Mouse (Mus musculus) gastrocnemius, postnatal 4 days (tissue): ENCODE results near the gene Neto2. TPM values are rescaled to one million over a fixed set of nuclear protein-coding genes. Genes with fewer than 3 reads are reported as not detected.
"Not testable (repeated sequence)": the region's sequence is repeated elsewhere in the genome, so short reads cannot be mapped to it uniquely, and the experiment has no call there.

Source experiments
- DNase-seq, 2 experiments: peaks; one replicate each; pipeline ENCODE4 v3.0.0; 2021 to 2022; ENCODE audit warnings: low spot score in 2 of 2, mixed read lengths in 2 of 2
- long read RNA-seq, 2 experiments: library from polyadenylated mRNA; stranded (forward); transcript quantifications; one replicate each; pipeline ENCODE4 v2.0.0; 2021
- total RNA-seq, 2 experiments: library from RNA; stranded (reverse); gene quantifications; 2 replicates each; pipeline ENCODE4 v1.2.3; 2021

Gene Neto2
- 1 to 10 TPM; 4.7 to 5.3 TPM for total RNA-seq
- long read RNA-seq, experiment 1, partial matches to known transcripts, result 0 of 5 reads
- long read RNA-seq, experiment 1, other reads (novel, unspliced or antisense), result 2 of 5 reads
- long read RNA-seq, experiment 2, full-length matches to known transcripts, result 4 of 5 reads
- long read RNA-seq, experiment 2, partial matches to known transcripts, result 0 of 5 reads
- long read RNA-seq, experiment 2, other reads (novel, unspliced or antisense), result 1 of 5 reads

DNA sequence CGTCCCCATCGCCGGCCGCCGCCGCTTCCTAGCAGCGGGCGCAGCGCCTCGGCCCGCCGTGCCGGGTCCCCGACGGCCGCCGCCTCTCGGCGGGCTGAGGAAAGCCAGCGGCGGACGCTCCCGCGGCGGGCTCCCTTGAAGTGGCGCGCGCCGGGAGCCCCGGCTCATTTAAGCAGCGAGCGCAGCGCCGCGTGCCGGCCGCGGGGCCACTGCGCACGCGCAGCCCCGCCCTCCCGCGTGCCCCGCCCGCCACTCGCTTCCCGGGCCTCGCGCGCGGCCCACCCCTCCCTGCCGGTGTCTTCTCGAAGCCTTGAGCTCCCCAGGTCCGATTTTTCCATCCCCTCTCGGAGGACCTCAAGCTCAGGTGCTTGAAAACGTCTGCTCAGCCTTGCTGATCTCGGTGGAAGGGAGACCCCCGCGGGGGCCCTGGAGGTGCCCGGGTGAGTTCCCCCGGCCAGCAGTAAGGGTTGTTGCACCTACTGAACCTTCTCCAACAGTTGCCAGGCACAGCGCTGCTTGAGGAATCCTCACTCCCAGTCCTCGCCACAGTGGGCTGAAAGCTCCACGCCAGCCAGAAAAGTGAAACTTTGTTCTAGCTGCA is at the start of gene Neto2:
Neto2 (minus strand) TSS at position 174 of the 601 bp plus-strand sequence.
- peak; percentile 63 to 70 for DNase-seq

DNA sequence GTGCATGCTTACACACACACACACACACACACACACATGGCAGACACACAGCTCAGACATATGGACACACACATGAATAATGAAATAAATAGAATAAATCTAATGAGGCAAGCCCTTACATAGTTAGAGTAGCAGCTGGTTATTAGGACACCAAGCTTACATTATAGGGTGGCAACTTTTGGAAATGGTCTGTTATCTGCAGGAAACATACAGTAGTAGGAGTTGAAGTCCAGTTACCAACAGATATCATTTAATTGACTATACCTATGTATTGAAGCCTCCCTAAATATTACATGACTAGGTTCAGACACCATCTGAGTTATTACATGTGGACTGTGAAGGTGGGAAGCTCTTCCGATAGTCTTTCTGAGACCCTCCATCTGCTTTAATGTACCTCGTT is 44.3 kb upstream of the Neto2 start:
- DNase-seq, result no peak

- DNase-seq, result no peak
These were observed 29.8 kb upstream of the Neto2 start for GRCm38 (mm10) chr8:85730545-85730944.

- no peak for DNase-seq
These were observed 16.5 kb upstream of the Neto2 start for GRCm38 (mm10) chr8:85717271-85717670.

DNA sequence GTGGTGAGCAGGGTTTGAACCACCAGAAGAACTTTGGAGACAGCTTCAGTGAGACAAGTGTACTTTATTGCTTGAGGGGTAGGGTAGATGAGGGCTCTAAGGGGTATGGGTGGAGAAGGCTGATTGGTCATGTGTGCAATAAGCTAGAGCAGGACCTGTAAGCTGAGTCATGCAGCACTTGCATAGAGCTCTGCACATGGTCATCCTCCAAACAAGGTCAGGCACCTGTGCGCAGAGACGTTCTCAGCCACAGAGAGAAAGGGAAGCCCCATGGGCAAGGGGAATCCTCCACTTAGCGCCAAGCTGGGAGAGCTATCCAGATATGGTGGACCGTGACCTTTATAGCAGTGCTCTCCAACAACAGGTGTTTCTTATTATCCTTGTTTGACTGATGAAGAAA is 16.0 kb upstream of the Neto2 start:
- DNase-seq, result no peak

GRCm38 (mm10) chr8:85706988-85707387 is 6.3 kb upstream of the Neto2 start:
- DNase-seq, result no peak

- peak; percentile 36 to 68 for DNase-seq
These were observed 498 bp downstream of the Neto2 start for GRCm38 (mm10) chr8:85700101-85700750.

DNA sequence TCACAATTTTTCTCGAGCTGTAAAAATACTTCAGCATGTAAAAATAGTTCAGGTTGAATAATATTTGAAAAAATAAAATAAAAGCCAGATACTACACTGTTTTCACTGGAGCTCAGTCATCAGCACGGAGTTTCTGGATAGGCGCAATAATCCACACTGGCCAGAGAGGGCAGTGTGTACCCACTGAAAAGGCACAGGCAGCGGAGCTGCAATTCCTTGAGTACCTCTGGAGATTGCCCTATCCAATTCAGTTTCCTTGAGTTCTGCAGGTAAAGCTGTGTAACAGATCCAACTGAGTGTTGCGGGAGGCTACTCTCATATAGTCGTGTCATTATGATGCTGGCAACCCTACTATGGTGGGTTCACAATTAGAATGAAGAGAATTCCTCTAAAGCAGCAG is 1.7 kb downstream of the Neto2 start:
- DNase-seq, result peak; percentile 23 to 48

DNA sequence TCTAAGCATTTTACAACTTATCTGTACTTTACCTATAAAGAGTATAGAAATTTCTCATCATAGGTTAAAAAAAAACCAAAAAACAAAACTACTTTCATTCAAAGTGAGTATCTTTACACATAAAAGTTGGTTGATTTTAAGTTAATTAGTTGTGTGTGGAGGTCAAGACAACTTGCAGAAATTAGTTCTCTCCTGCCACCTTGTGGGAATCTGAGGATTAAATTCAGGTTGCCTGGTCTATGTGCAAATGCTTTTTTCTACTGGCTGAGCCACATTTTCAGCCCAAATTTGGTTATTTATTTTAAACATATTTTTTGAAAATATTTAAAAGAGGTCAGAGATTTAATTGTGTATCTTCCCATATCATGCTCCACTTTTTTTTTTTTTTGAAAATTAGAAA is 35.6 kb downstream of the Neto2 start:
- DNase-seq, result no peak

GRCm38 (mm10) chr8:85661995-85662394 is 38.7 kb downstream of the Neto2 start:
- peak; percentile 31 to 63 for DNase-seq

- DNase-seq, result no peak
These were observed 49.5 kb downstream of the Neto2 start for GRCm38 (mm10) chr8:85651201-85651600.

DNA sequence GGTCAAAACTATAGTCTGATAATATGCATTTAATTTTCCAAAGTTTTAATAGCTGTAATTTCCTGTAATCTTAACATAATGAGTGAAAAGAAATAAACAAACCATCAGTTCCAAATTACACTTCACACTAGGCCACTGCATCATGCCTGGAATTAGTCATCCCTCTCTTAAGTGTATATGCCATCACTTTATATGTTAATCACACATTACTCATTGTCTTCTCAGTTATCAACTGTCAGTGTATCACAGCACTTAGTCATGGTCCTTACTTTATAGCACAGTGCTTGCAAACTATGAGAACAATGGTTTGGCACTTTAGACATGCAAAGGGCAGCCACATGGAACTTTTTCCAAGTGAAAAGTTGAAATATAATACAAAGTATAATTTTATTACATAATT is 52.2 kb downstream of the Neto2 start:
- DNase-seq, result no peak

- DNase-seq, result no peak
These were observed 55.6 kb downstream of the Neto2 start for GRCm38 (mm10) chr8:85644921-85645665.

DNA sequence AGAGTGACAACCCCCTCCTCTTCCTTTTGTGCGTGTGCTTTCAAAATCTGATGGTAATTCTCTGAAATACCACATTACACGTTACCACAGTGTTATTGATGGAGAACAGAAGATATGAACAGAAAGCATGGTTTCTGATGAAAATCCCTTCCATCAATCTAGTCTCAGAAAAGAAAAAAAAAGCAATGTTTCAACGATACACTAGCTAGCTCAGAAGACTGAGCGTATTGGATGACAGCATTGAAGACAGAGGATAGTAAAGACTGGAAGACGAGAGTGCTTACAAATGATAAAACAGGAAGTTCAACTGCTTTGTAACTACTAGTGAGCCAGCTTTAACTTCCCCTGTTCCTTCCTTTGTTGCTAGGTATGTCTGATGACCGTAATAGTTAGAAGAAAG is 76.3 kb downstream of the Neto2 start:
- no peak for DNase-seq

- no peak for DNase-seq
These were observed 77.5 kb downstream of the Neto2 start for GRCm38 (mm10) chr8:85623246-85623645.

GRCm38 (mm10) chr8:85618789-85619188 is 81.9 kb downstream of the Neto2 start:
- no peak for DNase-seq

- DNase-seq, result not testable (repeated sequence)
These were observed 83.6 kb downstream of the Neto2 start for GRCm38 (mm10) chr8:85617125-85617524.

DNA sequence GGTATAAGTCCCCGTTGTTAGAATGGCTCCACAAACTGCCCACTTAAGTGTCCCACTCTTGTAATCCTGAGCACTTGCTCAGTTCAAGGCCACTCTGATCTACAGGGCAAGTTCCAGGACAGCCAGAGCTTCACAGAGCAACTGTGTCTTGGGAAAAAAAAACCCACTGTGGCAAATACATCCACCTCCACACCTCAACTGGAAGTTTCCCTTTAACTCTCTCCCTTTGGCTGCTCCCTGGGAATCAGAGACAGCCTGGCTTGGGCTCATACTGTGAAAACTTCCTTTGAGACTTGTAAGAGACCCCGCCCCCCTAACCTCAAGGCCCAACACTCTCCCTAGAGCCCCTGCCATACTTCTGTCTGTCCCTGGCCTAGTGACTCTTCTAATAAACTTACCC is 91.9 kb downstream of the Neto2 start:
- DNase-seq, result no peak

DNA sequence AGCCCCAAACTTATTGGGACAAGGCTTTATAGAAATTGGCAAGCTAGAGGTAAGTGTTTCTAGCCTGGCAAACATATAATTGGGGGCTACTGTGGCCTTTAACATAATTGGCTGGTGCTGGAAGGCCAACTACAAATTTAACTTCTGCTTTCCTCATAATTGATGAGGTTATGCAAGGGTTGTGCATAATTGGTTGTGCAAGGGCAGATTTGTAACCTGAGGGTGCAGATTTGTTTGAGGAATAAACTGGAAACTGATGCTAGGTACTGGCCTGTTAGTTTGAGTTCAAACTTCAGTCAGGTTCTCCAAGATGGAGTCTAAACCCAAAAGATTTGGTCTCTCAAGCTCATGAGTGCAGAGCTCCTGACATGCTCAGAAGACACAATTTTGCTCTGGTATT is 92.9 kb downstream of the Neto2 start:
- no peak for DNase-seq

DNA sequence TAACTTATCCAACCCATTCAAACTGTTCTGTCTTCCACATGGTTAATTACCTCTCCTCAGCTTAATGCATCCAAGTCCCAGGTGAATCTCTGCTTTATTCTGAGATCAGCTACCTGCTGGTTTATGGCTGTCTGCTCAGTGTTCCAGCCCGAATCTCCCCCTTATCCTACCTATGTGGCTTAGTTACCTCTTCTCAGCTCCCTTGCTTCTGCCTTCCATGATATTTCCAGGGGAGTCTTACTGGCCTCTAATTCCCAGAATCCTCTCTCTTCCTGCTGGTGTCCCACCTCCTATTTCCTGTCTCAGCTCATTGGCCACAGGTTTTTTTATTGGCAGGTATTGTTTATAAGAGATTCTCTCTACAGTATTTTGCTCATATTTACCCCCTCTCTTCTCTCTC is 93.8 kb downstream of the Neto2 start:
- DNase-seq, result no peak

GRCm38 (mm10) chr8:85606561-85606960 is 94.2 kb downstream of the Neto2 start:
- no peak for DNase-seq

DNA sequence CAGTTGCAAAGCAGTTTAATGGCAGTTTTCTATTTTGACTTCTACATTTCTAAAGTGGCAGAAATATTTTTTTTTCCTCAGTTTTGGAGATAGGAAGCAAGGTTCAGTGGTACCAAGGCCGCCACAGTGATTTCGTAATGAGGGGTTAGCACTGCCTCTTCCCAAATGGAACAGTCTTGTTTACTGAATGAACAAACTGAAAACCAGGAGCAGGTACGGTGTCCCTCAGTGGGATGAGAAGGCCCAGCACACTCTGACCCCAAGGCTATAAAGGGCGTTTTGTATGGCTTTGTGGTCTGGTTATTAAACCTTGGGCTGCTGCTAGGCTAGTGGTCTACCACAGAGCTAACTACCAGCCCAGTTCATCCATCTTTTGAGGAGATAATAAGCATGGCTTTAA is 96.5 kb downstream of the Neto2 start:
- no peak for DNase-seq
